In genomic region chr10:121351692-121352290, GRCm38 (mm10) we compare ENCODE assay signal across 8 mouse cellular contexts. TPM values are rescaled to one million over a fixed set of nuclear protein-coding genes. Genes with fewer than 3 reads are reported as not detected.
A peak's percentile ranks its signal among the peaks of the same experiment; 100 is the strongest.
DNase-seq lines count a peak whose midpoint lies in the region; ATAC-seq and TF ChIP-seq lines count a peak whose summit lies in the region.

No protein-coding gene starts in this region.

- H3K9me3 ChIP-seq in neural tube, embryonic 11.5 days (ENCODE audit: control insufficient read depth, low read length): no peaks in the 10 kb centered on the region
- no peaks in the 10 kb centered on the region for H3K9me3 ChIP-seq in limb, embryonic 15.5 days
- no peaks in the 10 kb centered on the region for H3K9me3 ChIP-seq in stomach, embryonic 14.5 days (ENCODE audit: control insufficient read depth, low read depth, low read length)

- no peak for ATAC-seq in neural tube, embryonic 11.5 days (ENCODE audit: insufficient read depth, low FRiP score, low TSS enrichment)
- no peak for ATAC-seq in limb, embryonic 15.5 days (ENCODE audit: insufficient number of reproducible peaks, low FRiP score, low TSS enrichment, low read depth)
- no peak for ATAC-seq in stomach, embryonic 14.5 days (ENCODE audit: insufficient number of reproducible peaks, insufficient read depth, low FRiP score, low read depth)

- H3K4me3 ChIP-seq in gastrocnemius, adult 2 months: peak overlapping the region; percentile 77
- H3K4me3 ChIP-seq in neural tube, embryonic 11.5 days (ENCODE audit: low read depth, low read length): peak overlapping the region; percentile 49
- peak overlapping the region; percentile 47 for H3K4me3 ChIP-seq in limb, embryonic 15.5 days
- H3K4me3 ChIP-seq in stomach, embryonic 14.5 days (ENCODE audit: low read depth, low read length): peak overlapping the region; percentile 59

- no peaks in the 10 kb centered on the region for H3K36me3 ChIP-seq in neural tube, embryonic 11.5 days (ENCODE audit: control insufficient read depth, insufficient read depth, low read length)
- H3K36me3 ChIP-seq in limb, embryonic 15.5 days: no peaks in the 10 kb centered on the region
- no peaks in the 10 kb centered on the region for H3K36me3 ChIP-seq in stomach, embryonic 14.5 days (ENCODE audit: control insufficient read depth, insufficient read depth, low read length)

- WGBS in neural tube, embryonic 11.5 days: 37% methylated on average over 15 of the region's 15 CpGs
- 28% methylated on average over 15 of the region's 15 CpGs for WGBS in limb, embryonic 15.5 days
- 25% methylated on average over 15 of the region's 15 CpGs for WGBS in stomach, embryonic 14.5 days

- TF ChIP-seq CTCF in gastrocnemius, adult 2 months (IDR thresholded peaks at IDR 0.05): no peak

- DNase-seq in gastrocnemius, adult 2 months: no peak
- no peak for DNase-seq in gastrocnemius, postnatal 14 days
- DNase-seq in neural tube, embryonic 11.5 days (ENCODE audit: low spot score): no peak
- no peak for DNase-seq in neural tube, embryonic 10.5 days (ENCODE audit: extremely low spot score, low spot score)
- DNase-seq in adipocyte (ENCODE audit: low spot score): no peak
- no peak for DNase-seq in spleen, adult 18-20 months

- peaks cover 7% of the 10 kb centered on the region for H3K4me1 ChIP-seq in neural tube, embryonic 11.5 days (ENCODE audit: control insufficient read depth, insufficient read depth, low read length)
- peaks cover 17% of the 10 kb centered on the region for H3K4me1 ChIP-seq in limb, embryonic 15.5 days
- peaks cover 7% of the 10 kb centered on the region; the same call in 1 of the 2 replicates for H3K4me1 ChIP-seq in stomach, embryonic 14.5 days (ENCODE audit: control insufficient read depth, insufficient read depth, low read length)

- peaks cover 17% of the 10 kb centered on the region for H3K27me3 ChIP-seq in neural tube, embryonic 11.5 days (ENCODE audit: control insufficient read depth, insufficient read depth, low read length)
- H3K27me3 ChIP-seq in limb, embryonic 15.5 days: peaks cover 38% of the 10 kb centered on the region
- H3K27me3 ChIP-seq in stomach, embryonic 14.5 days (ENCODE audit: control insufficient read depth, insufficient read depth, low read length): peaks cover 9% of the 10 kb centered on the region

- H3K9ac ChIP-seq in neural tube, embryonic 11.5 days (ENCODE audit: low read length): no peak overlapping the region
- H3K9ac ChIP-seq in limb, embryonic 15.5 days: no peak overlapping the region
- H3K9ac ChIP-seq in stomach, embryonic 14.5 days (replicated peaks; ENCODE audit: low read depth, low read length): no peak overlapping the region

- peak overlapping the region; percentile 80 for H3K4me2 ChIP-seq in neural tube, embryonic 11.5 days (ENCODE audit: low read depth)
- H3K4me2 ChIP-seq in limb, embryonic 15.5 days: peak overlapping the region; percentile 90
- peak overlapping the region; percentile 83 for H3K4me2 ChIP-seq in stomach, embryonic 14.5 days (replicated peaks; ENCODE audit: low read depth, low read length)

- intact Hi-C loops in gastrocnemius, adult 2 months (cut with DNase I): no loop called here
- intact Hi-C loops in gastrocnemius, postnatal 14 days (cut with DNase I; ENCODE audit: low total_unique reads): no loop called here

- peak overlapping the region; percentile 51; the same call in 1 of the 2 replicates for H3K27ac ChIP-seq in gastrocnemius, adult 2 months
- no peak overlapping the region for H3K27ac ChIP-seq in neural tube, embryonic 11.5 days (ENCODE audit: low read depth, low read length)
- H3K27ac ChIP-seq in limb, embryonic 15.5 days: no peak overlapping the region
- peak overlapping the region; percentile 84; the same call in 1 of the 2 replicates for H3K27ac ChIP-seq in stomach, embryonic 14.5 days (ENCODE audit: low read length)

RNA-seq across cellular contexts. Expression of gene Tbc1d30, which starts 0.7 kb away (rescaled TPM):
- under 1 TPM; 0.20 to 0.36 TPM for total RNA-seq in gastrocnemius, adult 2 months (2021)
- under 1 TPM; 0.31 to 0.84 TPM for total RNA-seq in gastrocnemius, postnatal 14 days (2021)
- polyA plus RNA-seq in neural tube, embryonic 11.5 days (2014; fragmentation: Nextera tagmentation; extraction: Ambion mirVana): 4.1 and 5.3 TPM in 2 replicates
- 1.1 TPM in 2 replicates for polyA plus RNA-seq in limb, embryonic 15.5 days (2015; fragmentation: Nextera tagmentation; extraction: Ambion mirVana)
- polyA plus RNA-seq in stomach, embryonic 14.5 days (2014; fragmentation: Nextera tagmentation; extraction: Ambion mirVana): 6.1 and 10.5 TPM in 2 replicates

RNA-seq across cellular contexts. Expression of gene Gns, which starts 13.1 kb away (rescaled TPM):
- 10 to 100 TPM; 27.3 to 34.0 TPM for total RNA-seq in gastrocnemius, adult 2 months (2021)
- 10 to 100 TPM; 35.4 to 36.9 TPM for total RNA-seq in gastrocnemius, postnatal 14 days (2021)
- polyA plus RNA-seq in neural tube, embryonic 11.5 days (2014; fragmentation: Nextera tagmentation; extraction: Ambion mirVana): 52.5 and 53.5 TPM in 2 replicates
- 46.0 and 47.6 TPM in 2 replicates for polyA plus RNA-seq in limb, embryonic 15.5 days (2015; fragmentation: Nextera tagmentation; extraction: Ambion mirVana)
- 52.7 and 53.7 TPM in 2 replicates for polyA plus RNA-seq in stomach, embryonic 14.5 days (2014; fragmentation: Nextera tagmentation; extraction: Ambion mirVana)

Comparison
In these comparisons a context has a peak if more than half of its experiments do, and no peak if none do; other contexts are left out.
1. H3K27ac ChIP-seq: peak in gastrocnemius, adult 2 months (single experiment) and stomach, embryonic 14.5 days (single experiment); none in neural tube, embryonic 11.5 days (single experiment) and limb, embryonic 15.5 days (single experiment).
2. Peak in every context shown above with its lines, with median percentiles within 50 percentile points of each other: H3K4me3 ChIP-seq and H3K4me2 ChIP-seq.